Mouse (Mus musculus): ENCODE data around the gene Alkbh8.

DNA sequence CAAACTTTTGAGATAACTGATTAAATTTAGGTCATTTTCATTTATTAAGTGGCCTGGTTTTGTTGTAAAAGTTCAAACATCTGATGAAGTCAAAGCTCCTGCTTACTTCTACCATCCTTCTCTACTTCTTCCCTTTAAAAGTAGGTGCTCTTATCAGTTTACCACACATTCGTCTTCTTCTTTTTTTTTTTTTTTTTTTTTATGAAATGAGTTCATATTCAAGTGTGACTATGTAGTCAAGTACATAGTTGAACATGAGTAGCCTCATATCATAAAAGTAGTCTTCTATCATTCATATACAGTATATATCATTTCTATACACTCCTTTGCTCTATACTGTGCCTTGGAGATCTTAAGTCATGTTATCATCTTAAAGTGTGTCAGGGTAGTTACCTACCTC lies 11.0 kb downstream of the Alkbh8 start:
- TF ChIP-seq GATA1 (IDR thresholded peaks at IDR 0.05; ENCODE audit: borderline replicate concordance, low read length) (no peak), FLI1 (IDR thresholded peaks at IDR 0.05; ENCODE audit: low read length) (no peak)
